Mouse (Mus musculus) lung, embryonic 14.5 days (tissue): ENCODE results near the gene Trim47. TPM values are rescaled to one million over a fixed set of nuclear protein-coding genes. Genes with fewer than 3 reads are reported as not detected.

Source experiments
- ATAC-seq: fragments of 200-750 bp; cut with Nextera tagmentation; 2 replicates; pipeline ENCODE4 v1.8.0; 2017; ENCODE audit warnings: mild to moderate bottlenecking, moderate TSS enrichment, moderate library complexity; ENCODE audit not compliant: insufficient read depth
- DNase-seq: peaks from one replicate; pipeline ENCODE4 v3.0.0-alpha.2; 2015
- H3K27ac ChIP-seq: fragments of 300-500 bp; sonication (generic); 2 replicates; pipeline ENCODE4 v1.5.1; 2014; ENCODE audit warnings: low read depth, mild to moderate bottlenecking, moderate library complexity
- H3K27me3 ChIP-seq: fragments of 300-500 bp; sonication (generic); 2 replicates; pipeline ENCODE4 v1.6.1; 2014; ENCODE audit warnings: low read length, control low read depth; ENCODE audit not compliant: insufficient read depth
- H3K36me3 ChIP-seq: fragments of 300-500 bp; sonication (generic); 2 replicates; pipeline ENCODE4 v1.6.1; 2014; ENCODE audit warnings: control low read depth; ENCODE audit not compliant: insufficient read depth
- H3K4me1 ChIP-seq: fragments of 300-500 bp; sonication (generic); 2 replicates; pipeline ENCODE4 v1.6.1; 2014; ENCODE audit warnings: antibody characterized with exemption, control low read depth; ENCODE audit not compliant: insufficient read depth
- H3K4me2 ChIP-seq: fragments of 300-500 bp; sonication (generic); 2 replicates; pipeline ENCODE4 v1.6.1; 2014; ENCODE audit warnings: mild to moderate bottlenecking
- H3K4me3 ChIP-seq: fragments of 300-500 bp; sonication (generic); 2 replicates; pipeline ENCODE4 v1.5.1; 2014; ENCODE audit warnings: low read depth, low read length
- H3K9ac ChIP-seq: fragments of 300-500 bp; sonication (generic); 2 replicates; pipeline ENCODE4 v1.6.1; 2014
- H3K9me3 ChIP-seq: fragments of 300-500 bp; sonication (generic); 2 replicates; pipeline ENCODE4 v1.6.1; 2016; ENCODE audit warnings: low read depth, low read length, control low read depth
- CTCF ChIP-seq: IDR thresholded peaks from 2 replicates; pipeline ENCODE4 v1.5.1; 2016; ENCODE audit warnings: antibody characterized with exemption, low read depth
- WGBS: fragments of 180-500 bp; shearing (Covaris S2); extraction: QIAGEN DNeasy Blood & Tissue Kit; methylation state at CpG from one replicate; pipeline ENCODE4 v1.1.7; 2014; 5-methylcytosine and 5-hydroxymethylcytosine counted together
- polyA plus RNA-seq: library from polyadenylated mRNA; unstranded; fragments of >200 nt; fragmentation: Nextera tagmentation; extraction: Ambion mirVana; gene quantifications from 2 replicates; pipeline ENCODE4 v1.2.1, GENCODE M21; 2014

Gene Trim47
- polyA plus RNA-seq, 1 experiment from 2014 or later = 12.7 TPM

GRCm38 (mm10) chr11:116106963-116107776 is 19.8 kb downstream of the Trim47 start:
- Histone ChIP-seq H3K4me3 (no peak overlapping the region; the same call in 1 of the 2 replicates), H3K9me3 (no peaks in the 10 kb centered on the region), H3K36me3 (no peaks in the 10 kb centered on the region), H3K27me3 (peaks cover 41% of the 10 kb centered on the region), H3K4me2 (peak overlapping the region; percentile 73), H3K27ac (no peak overlapping the region), H3K4me1 (peaks cover 37% of the 10 kb centered on the region), H3K9ac (no peak overlapping the region)
- DNase-seq (no peak), ATAC-seq (no peak)
- TF ChIP-seq CTCF = peak; percentile 35
- WGBS = 29% methylated on average over 14 of the region's 14 CpGs

- peak; percentile 59 for DNase-seq
- 23% methylated on average over 32 of the region's 32 CpGs for WGBS
- H3K9me3 ChIP-seq = no peaks in the 10 kb centered on the region
- H3K4me2 ChIP-seq = peak overlapping the region; percentile 51
- no peak for ATAC-seq
- H3K4me1 ChIP-seq = peaks cover 44% of the 10 kb centered on the region
- TF ChIP-seq CTCF = no peak
- H3K4me3 ChIP-seq = peak overlapping the region; percentile 2; the same call in 1 of the 2 replicates
- H3K27me3 ChIP-seq = peaks cover 41% of the 10 kb centered on the region
- H3K27ac ChIP-seq = no peak overlapping the region
- peak overlapping the region; percentile 6 for H3K9ac ChIP-seq
- H3K36me3 ChIP-seq = no peaks in the 10 kb centered on the region
These were observed 20.7 kb downstream of the Trim47 start for GRCm38 (mm10) chr11:116106154-116106962.

- Histone ChIP-seq H3K9ac (no peak overlapping the region), H3K4me2 (no peak overlapping the region), H3K27me3 (peaks cover 35% of the 10 kb centered on the region), H3K9me3 (no peaks in the 10 kb centered on the region), H3K4me3 (no peak overlapping the region), H3K27ac (no peak overlapping the region), H3K4me1 (peaks cover 52% of the 10 kb centered on the region), H3K36me3 (no peaks in the 10 kb centered on the region)
- no peak for DNase-seq
- 89% methylated on average over 2 of the region's 2 CpGs for WGBS
- no peak for TF ChIP-seq CTCF
- ATAC-seq = no peak
These were observed 21.9 kb downstream of the Trim47 start for GRCm38 (mm10) chr11:116105065-116105464.

DNA sequence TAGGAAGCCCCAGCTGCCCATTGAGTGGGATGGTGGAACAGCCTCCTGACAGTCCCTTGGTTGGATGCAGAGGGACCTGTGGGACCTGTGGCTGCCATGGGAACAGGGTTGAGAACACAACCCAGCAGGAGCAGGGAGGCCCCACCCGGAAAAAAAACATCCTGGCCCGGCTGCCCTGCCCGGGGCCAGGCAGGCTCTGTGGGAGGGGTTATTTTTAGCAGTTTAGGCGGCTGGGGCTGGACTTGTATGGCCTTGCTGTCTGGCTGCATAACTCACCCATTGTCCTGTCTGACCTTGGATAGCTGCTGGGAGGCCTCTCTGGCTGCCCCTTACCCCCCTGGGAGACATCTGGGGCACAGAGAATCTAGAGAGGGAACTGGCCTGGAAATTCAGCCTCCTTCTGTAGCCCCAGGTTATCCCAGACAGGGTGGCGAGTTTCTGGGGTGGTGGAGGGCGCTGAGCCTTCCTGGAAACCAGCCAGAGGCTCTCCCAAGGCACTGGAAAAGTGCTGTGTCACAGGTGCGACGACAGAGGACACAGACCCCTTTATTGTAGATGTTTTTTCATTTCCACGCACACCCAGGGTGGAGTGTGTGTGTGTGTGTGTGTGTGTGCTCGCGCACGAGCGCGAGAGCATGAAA is 22.9 kb downstream of the Trim47 start:
- H3K36me3 ChIP-seq = no peaks in the 10 kb centered on the region
- ATAC-seq (peak; percentile 44; the same call in 1 of the 2 replicates), DNase-seq (peak; percentile 70)
- H3K4me3 ChIP-seq = no peak overlapping the region
- peak overlapping the region; percentile 68 for H3K27ac ChIP-seq
- no peak overlapping the region for H3K9ac ChIP-seq
- TF ChIP-seq CTCF = no peak
- peaks cover 26% of the 10 kb centered on the region for H3K27me3 ChIP-seq
- WGBS = 37% methylated on average over 14 of the region's 14 CpGs
- H3K4me2 ChIP-seq = 0 out of 2 replicates have a peak overlapping the region, but pooled peaks have one; percentile 5
- H3K4me1 ChIP-seq = peaks cover 49% of the 10 kb centered on the region
- no peaks in the 10 kb centered on the region for H3K9me3 ChIP-seq

GRCm38 (mm10) chr11:116103572-116103971 is 23.4 kb downstream of the Trim47 start:
- H3K4me2 ChIP-seq = no peak overlapping the region
- H3K27ac ChIP-seq = peak overlapping the region; percentile 68
- H3K36me3 ChIP-seq = no peaks in the 10 kb centered on the region
- 69% methylated on average over 12 of the region's 12 CpGs for WGBS
- no peak for ATAC-seq
- DNase-seq = no peak
- TF ChIP-seq CTCF = no peak
- H3K4me1 ChIP-seq = peaks cover 49% of the 10 kb centered on the region
- H3K9ac ChIP-seq = no peak overlapping the region
- no peaks in the 10 kb centered on the region for H3K9me3 ChIP-seq
- peaks cover 20% of the 10 kb centered on the region for H3K27me3 ChIP-seq
- H3K4me3 ChIP-seq = no peak overlapping the region

- Histone ChIP-seq H3K27me3 (peaks cover 9% of the 10 kb centered on the region), H3K4me1 (peaks cover 42% of the 10 kb centered on the region), H3K9ac (peak overlapping the region; percentile 42; the same call in 1 of the 2 replicates), H3K4me2 (peak overlapping the region; percentile 32; the same call in 1 of the 2 replicates), H3K27ac (peak overlapping the region; percentile 91), H3K4me3 (no peak overlapping the region), H3K36me3 (no peaks in the 10 kb centered on the region), H3K9me3 (no peaks in the 10 kb centered on the region)
- ATAC-seq = no peak
- no peak for DNase-seq
- no peak for TF ChIP-seq CTCF
- 44% methylated on average over 3 of the region's 4 CpGs for WGBS
These were observed 24.5 kb downstream of the Trim47 start for GRCm38 (mm10) chr11:116102472-116102871.
